Mouse (Mus musculus) kidney, embryonic 15.5 days (tissue): ENCODE measurements at regions not wholly inside any gene's neighbourhood (a gene's known extent, or its start where the extent isn't known, plus 50 kb on each side); places are given as distances from the start of the nearest gene placed in this dataset.
"Not testable (repeated sequence)": the region's sequence is repeated elsewhere in the genome, so short reads cannot be mapped to it uniquely, and the experiment has no call there.

ENCODE experiments used
- ATAC-seq: fragments of 200-750 bp; cut with Nextera tagmentation; replicated peaks from 2 replicates; pipeline ENCODE4 v1.8.0; 2017; ENCODE audit warnings: moderate TSS enrichment; ENCODE audit not compliant: low FRiP score
- H3K27ac ChIP-seq: fragments of 300-500 bp; sonication (generic); 2 replicates; pipeline ENCODE4 v1.5.1; 2015; ENCODE audit warnings: mild to moderate bottlenecking, inconsistent platforms
- H3K27me3 ChIP-seq: fragments of 300-500 bp; sonication (generic); 2 replicates; pipeline ENCODE4 v1.6.1; 2015; ENCODE audit warnings: inconsistent platforms
- H3K36me3 ChIP-seq: fragments of 300-500 bp; sonication (generic); 2 replicates; pipeline ENCODE4 v1.6.1; 2015; ENCODE audit warnings: inconsistent platforms
- H3K4me1 ChIP-seq: fragments of 300-500 bp; sonication (generic); 2 replicates; pipeline ENCODE4 v1.6.1; 2015; ENCODE audit warnings: inconsistent platforms
- H3K4me2 ChIP-seq: fragments of 300-500 bp; sonication (generic); 2 replicates; pipeline ENCODE4 v1.6.1; 2015; ENCODE audit warnings: moderate library complexity, mild to moderate bottlenecking, inconsistent platforms
- H3K4me3 ChIP-seq: fragments of 300-500 bp; sonication (generic); replicated peaks from 2 replicates; pipeline ENCODE4 v1.5.1; 2015; ENCODE audit warnings: mild to moderate bottlenecking, inconsistent platforms
- H3K9ac ChIP-seq: fragments of 300-500 bp; sonication (generic); 2 replicates; pipeline ENCODE4 v1.6.1; 2015; ENCODE audit warnings: mild to moderate bottlenecking, inconsistent platforms
- H3K9me3 ChIP-seq: fragments of 300-500 bp; sonication (generic); replicated peaks from 2 replicates; pipeline ENCODE4 v1.6.1; 2016; ENCODE audit warnings: inconsistent platforms
- WGBS: fragments of 180-500 bp; shearing (Covaris S2); methylation state at CpG from one replicate; pipeline ENCODE4 v1.1.7; 2015; ENCODE audit warnings: mixed read lengths; 5-methylcytosine and 5-hydroxymethylcytosine counted together

GRCm38 (mm10) chr13:41925851-41926250 is 78.4 kb upstream of the Adtrp start:
- H3K9me3 ChIP-seq, ATAC-seq, H3K9ac ChIP-seq, H3K4me1 ChIP-seq, H3K27ac ChIP-seq, H3K36me3 ChIP-seq, H3K27me3 ChIP-seq, H3K4me3 ChIP-seq, H3K4me2 ChIP-seq: not testable (repeated sequence)
- 85% methylated on average over 2 of the region's 2 CpGs for WGBS

- Histone ChIP-seq H3K4me3 (no peak overlapping the region), H3K36me3 (no peaks in the 10 kb centered on the region), H3K27ac (no peak overlapping the region), H3K27me3 (no peaks in the 10 kb centered on the region), H3K4me1 (no peaks in the 10 kb centered on the region), H3K9ac (no peak overlapping the region), H3K4me2 (no peak overlapping the region), H3K9me3 (no peaks in the 10 kb centered on the region)
- ATAC-seq: no peak
- 54% methylated on average over 2 of the region's 2 CpGs for WGBS
Observed at GRCm38 (mm10) chr13:41925211-41925610, 77.7 kb upstream of the Adtrp start.

GRCm38 (mm10) chr13:41921178-41921577 is 73.7 kb upstream of the Adtrp start:
- no peaks in the 10 kb centered on the region for H3K36me3 ChIP-seq
- no peak overlapping the region for H3K4me2 ChIP-seq
- 68% methylated on average over 6 of the region's 6 CpGs for WGBS
- no peak overlapping the region for H3K27ac ChIP-seq
- no peak overlapping the region for H3K9ac ChIP-seq
- no peak for ATAC-seq
- no peaks in the 10 kb centered on the region for H3K9me3 ChIP-seq
- H3K4me1 ChIP-seq: no peaks in the 10 kb centered on the region
- H3K4me3 ChIP-seq: no peak overlapping the region
- no peaks in the 10 kb centered on the region for H3K27me3 ChIP-seq

GRCm38 (mm10) chr13:41918525-41918924 is 71.0 kb upstream of the Adtrp start:
- 61% methylated on average over 5 of the region's 5 CpGs for WGBS
- no peaks in the 10 kb centered on the region for H3K36me3 ChIP-seq
- H3K9me3 ChIP-seq: no peaks in the 10 kb centered on the region
- no peaks in the 10 kb centered on the region for H3K27me3 ChIP-seq
- no peak overlapping the region for H3K4me2 ChIP-seq
- no peaks in the 10 kb centered on the region for H3K4me1 ChIP-seq
- no peak overlapping the region for H3K27ac ChIP-seq
- no peak overlapping the region for H3K4me3 ChIP-seq
- no peak for ATAC-seq
- no peak overlapping the region for H3K9ac ChIP-seq

GRCm38 (mm10) chr13:41915816-41916215 is 68.3 kb upstream of the Adtrp start:
- not testable (repeated sequence) for ATAC-seq
- 88% methylated on average over 9 of the region's 9 CpGs for WGBS

GRCm38 (mm10) chr13:41910736-41911135 is 63.3 kb upstream of the Adtrp start:
- no peak overlapping the region for H3K4me3 ChIP-seq
- no peaks in the 10 kb centered on the region for H3K36me3 ChIP-seq
- no peaks in the 10 kb centered on the region for H3K9me3 ChIP-seq
- H3K27me3 ChIP-seq: no peaks in the 10 kb centered on the region
- H3K27ac ChIP-seq: no peak overlapping the region
- H3K4me2 ChIP-seq: no peak overlapping the region
- peaks cover 7% of the 10 kb centered on the region; the same call in 1 of the 2 replicates for H3K4me1 ChIP-seq
- no peak overlapping the region for H3K9ac ChIP-seq
- no peak for ATAC-seq
- 37% methylated on average over 3 of the region's 3 CpGs for WGBS

More at GRCm38 (mm10) chr13:41915816-41916215, 68.3 kb upstream of the Adtrp start:
- not testable (repeated sequence) for H3K36me3 ChIP-seq, H3K27me3 ChIP-seq, H3K9ac ChIP-seq, H3K4me3 ChIP-seq, H3K9me3 ChIP-seq, H3K27ac ChIP-seq, H3K4me1 ChIP-seq, H3K4me2 ChIP-seq

GRCm38 (mm10) chr13:41910236-41910635 is 62.8 kb upstream of the Adtrp start:
- Histone ChIP-seq H3K27ac (no peak overlapping the region), H3K36me3 (no peaks in the 10 kb centered on the region), H3K9ac (no peak overlapping the region), H3K27me3 (no peaks in the 10 kb centered on the region), H3K4me2 (no peak overlapping the region), H3K4me1 (peaks cover 7% of the 10 kb centered on the region; the same call in 1 of the 2 replicates), H3K4me3 (no peak overlapping the region), H3K9me3 (no peaks in the 10 kb centered on the region)
- ATAC-seq: no peak
- WGBS: 73% methylated on average over 10 of the region's 10 CpGs

GRCm38 (mm10) chr13:41907027-41907426 is 59.5 kb upstream of the Adtrp start:
- H3K36me3 ChIP-seq: no peaks in the 10 kb centered on the region
- no peak overlapping the region for H3K4me2 ChIP-seq
- no peak overlapping the region for H3K9ac ChIP-seq
- no peak for ATAC-seq
- H3K27ac ChIP-seq: no peak overlapping the region
- WGBS: 97% methylated on average over 2 of the region's 2 CpGs
- no peaks in the 10 kb centered on the region for H3K9me3 ChIP-seq
- H3K27me3 ChIP-seq: no peaks in the 10 kb centered on the region
- H3K4me3 ChIP-seq: no peak overlapping the region
- peaks cover 7% of the 10 kb centered on the region; the same call in 1 of the 2 replicates for H3K4me1 ChIP-seq

GRCm38 (mm10) chr13:41903286-41903685 is 55.8 kb upstream of the Adtrp start:
- no peaks in the 10 kb centered on the region for H3K4me1 ChIP-seq

GRCm38 (mm10) chr13:41899837-41900463 is 52.5 kb upstream of the Adtrp start:
- no peak overlapping the region for H3K27ac ChIP-seq
- H3K4me3 ChIP-seq: no peak overlapping the region
- H3K27me3 ChIP-seq: no peaks in the 10 kb centered on the region
- H3K9me3 ChIP-seq: no peaks in the 10 kb centered on the region
- H3K36me3 ChIP-seq: no peaks in the 10 kb centered on the region
- 55% methylated on average over 13 of the region's 13 CpGs for WGBS
- no peak for ATAC-seq
- H3K9ac ChIP-seq: no peak overlapping the region
- no peaks in the 10 kb centered on the region for H3K4me1 ChIP-seq
- no peak overlapping the region for H3K4me2 ChIP-seq

More at GRCm38 (mm10) chr13:41903286-41903685, 55.8 kb upstream of the Adtrp start:
- Histone ChIP-seq H3K9me3 (no peaks in the 10 kb centered on the region), H3K4me3 (no peak overlapping the region), H3K36me3 (no peaks in the 10 kb centered on the region), H3K27me3 (no peaks in the 10 kb centered on the region), H3K9ac (no peak overlapping the region), H3K27ac (no peak overlapping the region), H3K4me2 (no peak overlapping the region)
- ATAC-seq: no peak

- Histone ChIP-seq H3K9me3 (no peaks in the 10 kb centered on the region), H3K27ac (no peak overlapping the region), H3K9ac (no peak overlapping the region), H3K4me2 (no peak overlapping the region), H3K27me3 (no peaks in the 10 kb centered on the region), H3K4me1 (no peaks in the 10 kb centered on the region), H3K36me3 (no peaks in the 10 kb centered on the region), H3K4me3 (no peak overlapping the region)
- no peak for ATAC-seq
- 48% methylated on average over 7 of the region's 7 CpGs for WGBS
Observed at GRCm38 (mm10) chr13:41899281-41899680, 51.8 kb upstream of the Adtrp start.

- no peaks in the 10 kb centered on the region for H3K4me1 ChIP-seq
- no peak overlapping the region for H3K4me2 ChIP-seq
- 72% methylated on average over 8 of the region's 8 CpGs for WGBS
- ATAC-seq: no peak
- H3K27ac ChIP-seq: no peak overlapping the region
- H3K9ac ChIP-seq: no peak overlapping the region
- no peaks in the 10 kb centered on the region for H3K9me3 ChIP-seq
- no peaks in the 10 kb centered on the region for H3K27me3 ChIP-seq
- H3K36me3 ChIP-seq: no peaks in the 10 kb centered on the region
- no peak overlapping the region for H3K4me3 ChIP-seq
Observed at GRCm38 (mm10) chr13:41897481-41898317, 50.2 kb upstream of the Adtrp start.
